Mouse (Mus musculus) ES-E14 (cell line): ENCODE data around the gene Tmem191c.

ENCODE experiments used
- CHD2 ChIP-seq: IDR thresholded peaks from 2 replicates; pipeline ENCODE4 v1.6.1; 2014; ENCODE audit warnings: mild to moderate bottlenecking, low read depth, low read length, inconsistent platforms
- HCFC1 ChIP-seq: IDR thresholded peaks from 2 replicates; pipeline ENCODE4 v1.6.1; 2012; ENCODE audit warnings: low read length, inconsistent platforms, borderline replicate concordance; ENCODE audit not compliant: insufficient read depth
- MAFK ChIP-seq: IDR thresholded peaks from 2 replicates; pipeline ENCODE4 v1.6.1; 2014; ENCODE audit warnings: mild to moderate bottlenecking, low read depth, low read length, inconsistent platforms; ENCODE audit not compliant: insufficient read depth
- ZC3H11A ChIP-seq: IDR thresholded peaks from 2 replicates; pipeline ENCODE4 v1.6.1; 2012; ENCODE audit warnings: low read depth, mild to moderate bottlenecking, inconsistent platforms, low read length, borderline replicate concordance
- ZNF384 ChIP-seq: IDR thresholded peaks from 2 replicates; pipeline ENCODE4 v1.6.1; 2012; ENCODE audit warnings: low read depth, low read length, inconsistent platforms

DNA sequence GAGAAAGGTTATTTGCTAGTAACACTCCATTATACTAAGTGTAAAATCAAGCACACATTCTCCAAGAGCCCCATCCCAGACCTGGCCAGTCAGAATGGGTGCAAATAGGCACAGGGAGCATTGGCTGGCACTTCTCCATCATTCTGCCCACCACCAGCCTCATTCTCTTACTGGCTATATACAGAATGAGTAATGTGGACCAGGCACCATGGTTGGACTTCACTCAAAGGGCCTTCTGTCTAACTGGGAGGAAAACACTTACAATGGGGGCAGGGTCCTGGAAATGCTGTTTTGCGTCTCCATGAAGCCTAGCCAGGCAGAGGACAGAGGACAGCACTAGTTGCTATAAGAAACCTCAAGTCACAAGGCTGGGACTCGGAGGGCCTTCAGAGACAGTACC lies 50.2 kb downstream of the Tmem191c start:
- no peak for TF ChIP-seq CHD2
- no peak for TF ChIP-seq ZC3H11A
- no peak for TF ChIP-seq ZNF384
- no peak for TF ChIP-seq MAFK
- TF ChIP-seq HCFC1 = no peak
